13 mouse cellular contexts compared by ENCODE assay signal in the genomic region with DNA sequence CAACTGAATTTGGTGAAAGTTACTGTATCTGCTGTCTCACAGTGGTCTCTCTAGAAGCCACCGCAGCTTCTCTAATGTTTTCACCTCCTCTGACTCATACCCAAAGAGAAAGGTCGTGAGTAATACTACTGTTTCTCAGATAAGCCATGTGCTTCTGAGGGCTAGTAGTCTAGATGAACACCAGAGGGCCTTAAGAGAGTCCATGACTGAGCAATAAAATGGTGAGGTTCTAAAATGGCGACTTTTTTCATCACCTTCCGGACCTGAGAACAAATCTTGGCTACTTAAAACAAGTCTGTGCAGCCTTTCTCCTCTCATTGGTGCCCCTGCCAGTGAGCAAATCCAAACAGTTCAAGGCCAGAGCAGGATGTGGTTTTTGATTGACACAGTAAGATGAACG. TPM values are rescaled to one million over a fixed set of nuclear protein-coding genes. Genes with fewer than 3 reads are reported as not detected.
A peak's percentile ranks its signal among the peaks of the same experiment; 100 is the strongest.
DNase-seq lines count a peak whose midpoint lies in the region; ATAC-seq and TF ChIP-seq lines count a peak whose summit lies in the region.
"Had no signal": no experiment of that assay in that cellular context is flagged by ENCODE, and none has a peak within 500 bp of the region (broad histone marks: within the 10 kb centered on the region; RNA-seq: fewer than 3 reads in every experiment).

No protein-coding gene starts in this region.

- H3K27ac ChIP-seq in liver, embryonic 14.5 days = no peak overlapping the region
- H3K27ac ChIP-seq in kidney, embryonic 16.5 days (ENCODE audit: low read length) = no peak overlapping the region
- no peak overlapping the region for H3K27ac ChIP-seq in cerebellum, adult 2 months (ENCODE audit: insufficient read depth, low read length)
- H3K27ac ChIP-seq: embryonic facial prominence, embryonic 10.5 days had no signal

- H3K4me2 ChIP-seq in liver, embryonic 14.5 days (ENCODE audit: low read depth) = peak overlapping the region; percentile 22; the same call in 1 of the 2 replicates
- no peak overlapping the region for H3K4me2 ChIP-seq in kidney, embryonic 16.5 days (replicated peaks; ENCODE audit: low read depth, low read length)

- no peak for TF ChIP-seq EP300 in liver, embryonic 14.5 days (IDR thresholded peaks at IDR 0.05; ENCODE audit: low read depth)

- H3K4me1 ChIP-seq in liver, embryonic 14.5 days (replicated peaks; ENCODE audit: control insufficient read depth in 2 of 2, insufficient read depth in 2 of 2, low read length in 1 of 2) = no peaks in the 10 kb centered on the region; a peak in 1 of 4 replicates
- no peaks in the 10 kb centered on the region for H3K4me1 ChIP-seq in kidney, embryonic 16.5 days (ENCODE audit: insufficient read depth, low read length)
- H3K4me1 ChIP-seq in cerebellum, adult 2 months (ENCODE audit: control insufficient read depth, insufficient read depth, low read length) = no peaks in the 10 kb centered on the region
- H3K4me1 ChIP-seq: embryonic facial prominence, embryonic 10.5 days had no signal

- H3K36me3 ChIP-seq in liver, embryonic 14.5 days (replicated peaks; ENCODE audit: control insufficient read depth, insufficient read depth, low read depth) = no peaks in the 10 kb centered on the region
- H3K36me3 ChIP-seq in kidney, embryonic 16.5 days (ENCODE audit: insufficient read depth, low read length) = no peaks in the 10 kb centered on the region
- H3K36me3 ChIP-seq: embryonic facial prominence, embryonic 10.5 days had no signal

- H3K4me3 ChIP-seq in liver, embryonic 14.5 days (ENCODE audit: insufficient read depth in 1 of 2, low read depth in 2 of 2, low read length in 2 of 2) = no peak overlapping the region
- no peak overlapping the region for H3K4me3 ChIP-seq in kidney, embryonic 16.5 days (ENCODE audit: low read length)
- H3K4me3 ChIP-seq in cerebellum, adult 2 months (replicated peaks; ENCODE audit: insufficient read depth, low read depth, low read length) = no peak overlapping the region
- H3K4me3 ChIP-seq: embryonic facial prominence, embryonic 10.5 days had no signal

- ATAC-seq in liver, embryonic 14.5 days (ENCODE audit: insufficient read depth) = no peak
- no peak for ATAC-seq in kidney, embryonic 16.5 days (ENCODE audit: low FRiP score, low TSS enrichment)

- 23% methylated on average over 5 of the region's 5 CpGs for WGBS in liver, embryonic 14.5 days (ENCODE audit: insufficient replicate concordance)
- 82% methylated on average over 5 of the region's 5 CpGs for WGBS in kidney, embryonic 16.5 days
- 73% methylated on average over 5 of the region's 5 CpGs for WGBS in cerebellum, adult 2 months

- H3K9me3 ChIP-seq in liver, embryonic 14.5 days (ENCODE audit: control insufficient read depth, low read length) = no peaks in the 10 kb centered on the region
- no peaks in the 10 kb centered on the region for H3K9me3 ChIP-seq in kidney, embryonic 16.5 days (ENCODE audit: low read length)
- H3K9me3 ChIP-seq: embryonic facial prominence, embryonic 10.5 days had no signal

- TF ChIP-seq POLR2A in cerebellum, adult 2 months (IDR thresholded peaks at IDR 0.05; ENCODE audit: borderline replicate concordance, insufficient read depth, low read length) = no peak

- H3K27me3 ChIP-seq in liver, embryonic 14.5 days (ENCODE audit: control insufficient read depth, insufficient read depth, low read length) = no peaks in the 10 kb centered on the region
- H3K27me3 ChIP-seq in kidney, embryonic 16.5 days (ENCODE audit: insufficient read depth, low read length) = no peaks in the 10 kb centered on the region
- no peaks in the 10 kb centered on the region for H3K27me3 ChIP-seq in cerebellum, adult 2 months (ENCODE audit: control insufficient read depth, insufficient read depth, low read length)

- no peak overlapping the region for H3K9ac ChIP-seq in liver, embryonic 14.5 days (replicated peaks)
- no peak overlapping the region for H3K9ac ChIP-seq in kidney, embryonic 16.5 days (replicated peaks; ENCODE audit: low read length)

- no peak for TF ChIP-seq CTCF in liver, embryonic 14.5 days (IDR thresholded peaks at IDR 0.05; ENCODE audit: low read depth)
- TF ChIP-seq CTCF in cerebellum, adult 2 months (IDR thresholded peaks at IDR 0.05; ENCODE audit: borderline replicate concordance, insufficient read depth, low read depth, low read length) = no peak

- peak; percentile 64 to 71 for DNase-seq in B cell, adult 2 months
- peak; percentile 9 for DNase-seq in NIH3T3 (ENCODE audit: low read depth)
- DNase-seq in liver, embryonic 14.5 days (ENCODE audit: low read depth in 3 of 3, low spot score in 3 of 3) = peak in 1 of 3 experiments; percentile 27
- DNase-seq in spleen, postnatal 36 days (ENCODE audit: low spot score in 2 of 2) = peak; percentile 76 to 83
- DNase-seq in cerebellum, adult 2 months = no peak
- DNase-seq in gastrocnemius, adult 8-10 months (ENCODE audit: low spot score in 2 of 2) = no peak
- no peak for DNase-seq in urinary bladder, postnatal 10 days (ENCODE audit: low spot score)
- DNase-seq: kidney, adult 11 months; right cerebral cortex, adult 18-20 months had no signal

RNA-seq across cellular contexts. Expression of gene Clec2i, which starts 1.4 kb away (rescaled TPM):
- 0.09 and 0.10 TPM in 2 replicates for polyA plus RNA-seq in liver, embryonic 14.5 days (2012; rRNA removed)
- polyA plus RNA-seq in liver, embryonic 14.5 days (2014; fragmentation: Nextera tagmentation; extraction: Ambion mirVana) = 0.08 TPM in 1 of 2 replicates, not detected in the other
- polyA plus RNA-seq in kidney, embryonic 16.5 days (2015; fragmentation: Nextera tagmentation; extraction: Ambion mirVana) = 0.12 TPM in 1 of 2 replicates, not detected in the other
- polyA plus RNA-seq in cerebellum, adult 2 months (2012; rRNA removed) = 0.06 TPM in 1 of 2 replicates, not detected in the other
- not detected for total RNA-seq in gastrocnemius, adult 8-10 months (2022)
- total RNA-seq: left cerebral cortex, adult 18-20 months had no signal
- polyA plus RNA-seq: embryonic facial prominence, embryonic 10.5 days; heart, postnatal 0 days had no signal

RNA-seq across cellular contexts. Expression of gene BC035044, which starts 2.1 kb away (rescaled TPM):
- 2.4 and 5.0 TPM in 2 replicates for polyA plus RNA-seq in liver, embryonic 14.5 days (2012; rRNA removed)
- 5.4 and 10.6 TPM in 2 replicates for polyA plus RNA-seq in liver, embryonic 14.5 days (2014; fragmentation: Nextera tagmentation; extraction: Ambion mirVana)
- 0.65 and 0.87 TPM in 2 replicates for polyA plus RNA-seq in kidney, embryonic 16.5 days (2015; fragmentation: Nextera tagmentation; extraction: Ambion mirVana)
- polyA plus RNA-seq in cerebellum, adult 2 months (2012; rRNA removed) = 0.30 and 0.79 TPM in 2 replicates
- not detected for total RNA-seq in gastrocnemius, adult 8-10 months (2022)
- polyA plus RNA-seq: heart, postnatal 0 days had no signal

RNA-seq across cellular contexts. Expression of gene Clec2g, which starts 45.3 kb away (rescaled TPM):
- not detected in 2 replicates for polyA plus RNA-seq in liver, embryonic 14.5 days (2012; rRNA removed)
- not detected in 2 replicates for polyA plus RNA-seq in liver, embryonic 14.5 days (2014; fragmentation: Nextera tagmentation; extraction: Ambion mirVana)
- polyA plus RNA-seq in kidney, embryonic 16.5 days (2015; fragmentation: Nextera tagmentation; extraction: Ambion mirVana) = not detected in 2 replicates
- polyA plus RNA-seq in cerebellum, adult 2 months (2012; rRNA removed) = not detected in 2 replicates
- 1 to 10 TPM; 2.5 to 7.3 (median 6.0) TPM for total RNA-seq in gastrocnemius, adult 8-10 months (2022)
- total RNA-seq: left cerebral cortex, adult 18-20 months had no signal
- polyA plus RNA-seq: embryonic facial prominence, embryonic 10.5 days; heart, postnatal 0 days had no signal

Comparison
In these comparisons a context has a peak if more than half of its experiments do, and no peak if none do; other contexts are left out.
1. DNase-seq: peak in B cell, adult 2 months (2 of 2), NIH3T3 (single experiment) and spleen, postnatal 36 days (2 of 2); none in cerebellum, adult 2 months (0 of 2), gastrocnemius, adult 8-10 months (0 of 2) and urinary bladder, postnatal 10 days (single experiment).